Mouse (Mus musculus) myocyte (in vitro differentiated cells): ENCODE results near the gene Tssk1. TPM values are rescaled to one million over a fixed set of nuclear protein-coding genes. Genes with fewer than 3 reads are reported as not detected.

Experiments
- H3K27me3 ChIP-seq: one replicate; pipeline ENCODE4 v1.6.1; 2011; ENCODE audit not compliant: control insufficient read depth, insufficient read depth, insufficient read length
- H3K36me3 ChIP-seq: one replicate; pipeline ENCODE4 v1.6.1; 2011; ENCODE audit not compliant: control insufficient read depth, insufficient read depth
- H3K4me2 ChIP-seq: one replicate; pipeline ENCODE4 v1.6.1; 2011; ENCODE audit warnings: low read depth, control low read depth
- H3K4me3 ChIP-seq: one replicate; pipeline ENCODE4 v1.5.1; 2011; ENCODE audit warnings: mild to moderate bottlenecking, control low read depth, moderate library complexity
- H3K79me2 ChIP-seq: one replicate; pipeline ENCODE4 v1.6.1; 2011; ENCODE audit not compliant: control insufficient read depth, insufficient read depth
- H3ac ChIP-seq: one replicate; pipeline ENCODE4 v1.6.1; 2011; ENCODE audit not compliant: control insufficient read depth, insufficient read length
- CEBPB ChIP-seq: IDR thresholded peaks from 2 replicates; pipeline ENCODE4 v1.6.1; 2011; ENCODE audit warnings: mild to moderate bottlenecking, moderate library complexity; ENCODE audit not compliant: poor library complexity, insufficient read depth, severe bottlenecking
- E2F4 ChIP-seq: IDR thresholded peaks from one replicate; pipeline ENCODE4 v1.6.1; 2011; ENCODE audit warnings: mild to moderate bottlenecking, control low read depth, moderate library complexity; ENCODE audit not compliant: insufficient read depth
- MAX ChIP-seq: IDR thresholded peaks from one replicate; pipeline ENCODE4 v1.6.1; 2011; ENCODE audit warnings: low read depth, mild to moderate bottlenecking, control low read depth
- MYOD1 ChIP-seq, 3 experiments: IDR thresholded peaks; one replicate each; pipeline ENCODE4 v1.6.1; 2011; ENCODE audit warnings: control low read depth in 2 of 3, low read depth in 2 of 3, mild to moderate bottlenecking in 2 of 3, moderate library complexity in 1 of 3; ENCODE audit not compliant: insufficient read length in 2 of 3, control insufficient read depth in 1 of 3
- MYOG ChIP-seq, 3 experiments: IDR thresholded peaks; one replicate each; pipeline ENCODE4 v1.6.1; 2011; ENCODE audit warnings: control low read depth in 2 of 3, low read depth in 2 of 3, mild to moderate bottlenecking in 2 of 3; ENCODE audit not compliant: insufficient read length in 2 of 3, control insufficient read depth in 1 of 3, insufficient read depth in 1 of 3
- POLR2A ChIP-seq: IDR thresholded peaks from one replicate; pipeline ENCODE4 v1.6.1; 2011; ENCODE audit warnings: low read depth, mild to moderate bottlenecking, control low read depth, moderate library complexity; ENCODE audit not compliant: insufficient read length
- POLR2AphosphoS2 ChIP-seq: IDR thresholded peaks from one replicate; pipeline ENCODE4 v1.6.1; 2011; ENCODE audit warnings: low read depth, control low read depth; ENCODE audit not compliant: insufficient read length
- REST ChIP-seq: IDR thresholded peaks from one replicate; pipeline ENCODE4 v1.6.1; 2011; ENCODE audit warnings: mild to moderate bottlenecking, control low read depth, moderate library complexity; ENCODE audit not compliant: insufficient read depth, insufficient read length
- SRF ChIP-seq: IDR thresholded peaks from one replicate; pipeline ENCODE4 v1.6.1; 2011; ENCODE audit warnings: low read depth; ENCODE audit not compliant: control insufficient read depth, insufficient read length
- TCF12 ChIP-seq: IDR thresholded peaks from one replicate; pipeline ENCODE4 v1.6.1; 2011; ENCODE audit warnings: mild to moderate bottlenecking, control low read depth; ENCODE audit not compliant: poor library complexity, insufficient read depth, severe bottlenecking
- TCF3 ChIP-seq: IDR thresholded peaks from one replicate; pipeline ENCODE4 v1.6.1; 2011; ENCODE audit warnings: low read depth, control low read depth; ENCODE audit not compliant: insufficient read length
- USF1 ChIP-seq: IDR thresholded peaks from one replicate; pipeline ENCODE4 v1.6.1; 2011; ENCODE audit warnings: low read depth, mild to moderate bottlenecking, control low read depth, moderate library complexity
- polyA plus RNA-seq: library from polyadenylated mRNA; unstranded; fragments of >200 nt; fragmentation: generic; extraction: Trizol; gene quantifications from one replicate; pipeline ENCODE4 v1.2.1, GENCODE M21; 2012; ENCODE audit warnings: missing spikeins

Tssk1 gene
- polyA plus RNA-seq, 1 experiment, result 0.07 TPM

DNA sequence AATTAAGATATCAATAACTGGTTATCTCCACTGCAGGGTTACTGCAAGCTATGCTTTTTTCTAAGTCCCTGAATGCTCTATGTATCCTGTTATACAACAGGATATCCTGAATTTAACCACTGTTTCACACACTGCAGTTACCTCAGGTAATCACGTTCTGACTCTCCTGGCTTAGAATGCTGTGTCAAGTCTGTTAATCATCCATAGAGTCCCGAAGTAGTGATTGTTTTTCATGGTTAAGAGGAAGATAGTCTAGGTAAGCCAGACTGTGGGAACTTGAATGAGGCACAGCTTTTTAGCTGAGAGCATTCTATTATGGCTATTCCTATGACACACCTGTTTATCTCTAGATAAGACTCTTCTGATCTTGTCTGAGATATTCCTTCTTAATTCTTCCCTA, 28.7 kb upstream of the Tssk1 start:
- Histone ChIP-seq H3K4me2 (no peak overlapping the region), H3K4me3 (no peak overlapping the region), H3K79me2 (peaks cover 4% of the 10 kb centered on the region), H3K36me3 (no peaks in the 10 kb centered on the region), H3K27me3 (no peaks in the 10 kb centered on the region), H3ac (no peak overlapping the region)
- TF ChIP-seq MAX, result no peak
- TF ChIP-seq POLR2A, result no peak
- TF ChIP-seq TCF12, result no peak
- no peak for TF ChIP-seq MYOG (IDR thresholded peaks at IDR 0.05; ENCODE audit: control insufficient read depth in 1 of 3, insufficient read depth in 1 of 3, insufficient read length in 2 of 3, low read depth in 2 of 3)
- TF ChIP-seq TCF3, result no peak
- no peak for TF ChIP-seq SRF
- no peak for TF ChIP-seq USF1
- no peak for TF ChIP-seq REST
- TF ChIP-seq CEBPB, result no peak
- TF ChIP-seq POLR2AphosphoS2, result no peak
- no peak for TF ChIP-seq E2F4
- no peak for TF ChIP-seq MYOD1 (IDR thresholded peaks at IDR 0.05; ENCODE audit: control insufficient read depth in 1 of 3, insufficient read length in 2 of 3, low read depth in 2 of 3)

DNA sequence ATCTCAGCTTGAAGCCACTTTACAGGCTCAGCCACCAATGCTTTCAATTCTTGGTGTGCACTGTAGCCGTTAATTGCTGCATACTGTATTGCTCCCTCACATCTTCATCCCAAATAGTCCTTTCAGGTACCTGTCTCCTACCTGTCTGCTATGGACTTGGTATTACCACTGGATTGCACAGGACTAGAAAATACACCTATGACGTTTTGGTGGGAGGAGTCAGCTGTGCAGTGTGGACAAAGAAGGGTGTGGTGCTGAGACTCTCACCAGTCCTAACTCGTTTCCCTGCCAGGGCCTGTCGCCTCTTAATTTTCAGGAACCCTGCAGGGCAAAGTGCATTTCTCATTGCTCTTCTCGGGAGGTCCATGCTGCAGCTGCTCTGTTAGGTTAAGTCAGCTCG, 28.3 kb upstream of the Tssk1 start:
- no peaks in the 10 kb centered on the region for H3K36me3 ChIP-seq
- no peaks in the 10 kb centered on the region for H3K27me3 ChIP-seq
- no peak for TF ChIP-seq TCF12
- no peak for TF ChIP-seq USF1
- TF ChIP-seq REST, result no peak
- TF ChIP-seq MYOD1 (IDR thresholded peaks at IDR 0.05; ENCODE audit: control insufficient read depth in 1 of 3, insufficient read length in 2 of 3, low read depth in 2 of 3), result no peak
- TF ChIP-seq MAX, result no peak
- TF ChIP-seq SRF, result no peak
- TF ChIP-seq TCF3, result no peak
- no peak for TF ChIP-seq MYOG (IDR thresholded peaks at IDR 0.05; ENCODE audit: control insufficient read depth in 1 of 3, insufficient read depth in 1 of 3, insufficient read length in 2 of 3, low read depth in 2 of 3)
- H3K4me3 ChIP-seq, result no peak overlapping the region
- H3K4me2 ChIP-seq, result no peak overlapping the region
- peaks cover 4% of the 10 kb centered on the region for H3K79me2 ChIP-seq
- no peak overlapping the region for H3ac ChIP-seq

DNA sequence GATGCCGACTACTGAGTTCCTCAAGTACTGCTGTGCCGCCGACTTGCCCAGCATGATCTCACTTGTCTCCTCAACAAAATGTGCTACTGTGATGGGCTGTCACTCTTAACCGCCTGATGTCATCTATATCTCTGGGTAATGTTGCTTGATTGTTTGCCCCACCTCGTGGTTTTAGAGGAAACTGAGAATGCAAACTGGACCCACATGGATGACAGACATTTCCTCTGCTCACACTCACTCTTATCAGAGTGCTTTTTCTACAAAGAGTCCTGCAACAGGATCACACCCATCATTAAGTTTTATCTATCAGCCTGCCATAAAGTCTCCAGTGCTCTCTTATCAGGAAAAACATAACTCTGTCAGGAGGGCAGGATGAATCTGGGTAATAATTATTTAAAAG, 22.8 kb upstream of the Tssk1 start:
- TF ChIP-seq CEBPB, result no peak
- TF ChIP-seq POLR2A, result no peak
- TF ChIP-seq SRF, result no peak
- TF ChIP-seq REST, result no peak
- TF ChIP-seq TCF12, result no peak
- TF ChIP-seq TCF3, result no peak
- H3K4me2 ChIP-seq, result no peak overlapping the region
- no peaks in the 10 kb centered on the region for H3K27me3 ChIP-seq
- no peak overlapping the region for H3K4me3 ChIP-seq
- H3K79me2 ChIP-seq, result peaks cover 23% of the 10 kb centered on the region
- no peaks in the 10 kb centered on the region for H3K36me3 ChIP-seq
- no peak overlapping the region for H3ac ChIP-seq

DNA sequence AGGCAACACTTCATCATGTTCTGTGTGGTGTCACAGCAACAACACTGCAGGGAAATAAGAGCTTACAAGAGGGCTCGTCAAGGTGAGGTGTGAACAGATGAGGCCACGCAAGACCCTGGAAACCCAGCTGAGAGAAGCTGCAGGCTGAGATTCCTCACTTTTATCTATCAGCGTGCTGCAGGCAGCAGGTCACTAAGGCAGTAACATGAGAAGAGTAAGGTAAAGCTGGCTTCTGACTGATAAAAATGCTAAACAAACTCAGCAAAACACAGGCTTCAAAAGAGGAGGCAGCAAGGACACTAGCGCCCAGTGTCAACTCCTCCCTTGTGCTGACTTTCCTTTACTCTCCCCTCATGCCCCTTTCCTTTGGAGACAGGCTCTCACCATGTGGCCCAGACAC, 21.0 kb upstream of the Tssk1 start:
- no peaks in the 10 kb centered on the region for H3K27me3 ChIP-seq
- TF ChIP-seq CEBPB (no peak), MYOD1 (IDR thresholded peaks at IDR 0.05; ENCODE audit: control insufficient read depth in 1 of 3, insufficient read length in 2 of 3, low read depth in 2 of 3) (no peak), REST (no peak)
- H3K79me2 ChIP-seq, result peaks cover 41% of the 10 kb centered on the region
- no peak overlapping the region for H3K4me3 ChIP-seq
- no peak overlapping the region for H3K4me2 ChIP-seq
- H3ac ChIP-seq, result no peak overlapping the region
- no peaks in the 10 kb centered on the region for H3K36me3 ChIP-seq

DNA sequence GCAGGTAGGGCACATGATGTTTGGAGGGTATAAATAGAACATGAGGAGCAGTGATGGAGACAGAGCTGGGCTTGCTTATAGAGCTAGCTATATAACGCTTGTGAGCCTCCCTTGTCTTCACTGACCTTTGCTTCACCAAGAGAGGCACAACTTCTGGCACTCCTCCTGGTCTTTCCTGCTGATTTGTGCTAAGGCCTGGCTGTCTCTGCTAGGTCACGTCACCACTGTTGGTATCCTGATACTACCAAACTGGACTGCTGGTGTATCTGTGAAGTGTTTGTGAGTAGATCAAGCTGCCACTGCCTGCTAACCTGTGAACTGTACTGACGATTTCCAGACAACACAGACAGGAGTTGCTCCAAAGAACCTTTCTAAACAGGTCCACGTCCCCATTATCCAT, 18.8 kb upstream of the Tssk1 start:
- Histone ChIP-seq H3K4me2 (no peak overlapping the region), H3K79me2 (peaks cover 59% of the 10 kb centered on the region), H3K27me3 (no peaks in the 10 kb centered on the region), H3K4me3 (no peak overlapping the region), H3ac (no peak overlapping the region), H3K36me3 (no peaks in the 10 kb centered on the region)
- TF ChIP-seq CEBPB (no peak), MYOG (IDR thresholded peaks at IDR 0.05; ENCODE audit: control insufficient read depth in 1 of 3, insufficient read depth in 1 of 3, insufficient read length in 2 of 3, low read depth in 2 of 3) (no peak), TCF3 (no peak), POLR2AphosphoS2 (no peak), TCF12 (no peak), REST (no peak), MYOD1 (IDR thresholded peaks at IDR 0.05; ENCODE audit: control insufficient read depth in 1 of 3, insufficient read length in 2 of 3, low read depth in 2 of 3) (no peak), SRF (no peak), USF1 (no peak), MAX (no peak), POLR2A (no peak), E2F4 (no peak)
